Mouse (Mus musculus): ENCODE results near the gene Gm5447. TPM values are rescaled to one million over a fixed set of nuclear protein-coding genes. Genes with fewer than 3 reads are reported as not detected.
A peak's percentile ranks its signal among the peaks of the same experiment; 100 is the strongest.

Gm5447 gene
- not detected for total RNA-seq (2021)
- long read RNA-seq, experiment 1: 0 reads
- long read RNA-seq, experiment 2: 0 reads

- DNase-seq: peak; percentile 89
- intact Hi-C loops (cut with DNase I): loop anchor here (10.0 kb wide), 1 partner anchor 319 kb away; the partner anchor contains the start of gene Dusp22
Observed at GRCm38 (mm10) chr13:30973501-30974246, at the start of gene Gm5447, which contains the start of gene Exoc2. TSS of gene Gm5447 (plus strand) at chr13:30974204. TSS of gene Exoc2 (minus strand) at chr13:30974093.

- DNase-seq: no peak
- intact Hi-C loops (cut with DNase I): no loop called here
Observed at GRCm38 (mm10) chr13:30924269-30924668, 49.7 kb upstream of the Gm5447 start.

GRCm38 (mm10) chr13:30929119-30929518 lies 44.9 kb upstream of the Gm5447 start:
- intact Hi-C loops (cut with DNase I): no loop called here
- no peak for DNase-seq

GRCm38 (mm10) chr13:30931613-30932012 lies 42.4 kb upstream of the Gm5447 start:
- DNase-seq: no peak
- intact Hi-C loops (cut with DNase I): no loop called here

GRCm38 (mm10) chr13:30932972-30933371 lies 41.0 kb upstream of the Gm5447 start:
- intact Hi-C loops (cut with DNase I): no loop called here
- DNase-seq: no peak

- no peak for DNase-seq
- intact Hi-C loops (cut with DNase I): no loop called here
Observed at GRCm38 (mm10) chr13:30945788-30946187, 28.2 kb upstream of the Gm5447 start.

GRCm38 (mm10) chr13:30947129-30947528 lies 26.9 kb upstream of the Gm5447 start:
- intact Hi-C loops (cut with DNase I): no loop called here
- DNase-seq: peak in 1 of 2 experiments; percentile 10

- no peak for DNase-seq
- intact Hi-C loops (cut with DNase I): no loop called here
Observed at GRCm38 (mm10) chr13:30947540-30947939, 26.5 kb upstream of the Gm5447 start, which contains the start of gene Hus1b. TSS of gene Hus1b (minus strand) at chr13:30947759.

GRCm38 (mm10) chr13:30949181-30949580 lies 24.8 kb upstream of the Gm5447 start:
- intact Hi-C loops (cut with DNase I): no loop called here
- DNase-seq: no peak

GRCm38 (mm10) chr13:30952044-30952443 lies 22.0 kb upstream of the Gm5447 start:
- no peak for DNase-seq
- intact Hi-C loops (cut with DNase I): no loop called here

GRCm38 (mm10) chr13:30953580-30953979 lies 20.4 kb upstream of the Gm5447 start:
- DNase-seq: no peak
- intact Hi-C loops (cut with DNase I): no loop called here

- intact Hi-C loops (cut with DNase I): no loop called here
Observed at GRCm38 (mm10) chr13:30960714-30961113, 13.3 kb upstream of the Gm5447 start.

GRCm38 (mm10) chr13:30961932-30962331 lies 12.1 kb upstream of the Gm5447 start:
- no peak for DNase-seq
- intact Hi-C loops (cut with DNase I): no loop called here

More at GRCm38 (mm10) chr13:30960714-30961113, 13.3 kb upstream of the Gm5447 start:
- DNase-seq: no peak

GRCm38 (mm10) chr13:30966507-30966911 lies 7.5 kb upstream of the Gm5447 start:
- DNase-seq: no peak

GRCm38 (mm10) chr13:30968311-30968710 lies 5.7 kb upstream of the Gm5447 start:
- intact Hi-C loops (cut with DNase I): no loop called here
- DNase-seq: peak; percentile 22 to 53

More at GRCm38 (mm10) chr13:30966507-30966911, 7.5 kb upstream of the Gm5447 start:
- intact Hi-C loops (cut with DNase I): no loop called here

GRCm38 (mm10) chr13:30971047-30971446 lies 3.0 kb upstream of the Gm5447 start:
- DNase-seq: no peak
- intact Hi-C loops (cut with DNase I): loop anchor here (10.0 kb wide), 1 partner anchor 316 kb away; the partner anchor contains the start of gene Dusp22

GRCm38 (mm10) chr13:30972102-30972501 lies 1.9 kb upstream of the Gm5447 start:
- intact Hi-C loops (cut with DNase I): loop anchor here (10.0 kb wide), 1 partner anchor 317 kb away; the partner anchor contains the start of gene Dusp22
- DNase-seq: no peak

GRCm38 (mm10) chr13:30974247-30974630 lies 235 bp downstream of the Gm5447 start:
- intact Hi-C loops (cut with DNase I): loop anchor here (10.0 kb wide), 1 partner anchor 319 kb away; the partner anchor contains the start of gene Dusp22
- DNase-seq: no peak

- intact Hi-C loops (cut with DNase I): loop anchor here (10.0 kb wide), 1 partner anchor 322 kb away; the partner anchor contains the start of gene Dusp22
- DNase-seq: no peak
Observed at GRCm38 (mm10) chr13:30976536-30977084, 2.6 kb downstream of the Gm5447 start.

- no peak for DNase-seq
Observed at GRCm38 (mm10) chr13:30978224-30978623, 4.2 kb downstream of the Gm5447 start.

GRCm38 (mm10) chr13:30981666-30982065 lies 7.7 kb downstream of the Gm5447 start:
- peak; percentile 39 to 64 for DNase-seq
- intact Hi-C loops (cut with DNase I): loop anchor here (2.0 kb wide), 2 partner anchors 93 to 415 kb away; no protein-coding TSS in a partner anchor

More at GRCm38 (mm10) chr13:30978224-30978623, 4.2 kb downstream of the Gm5447 start:
- intact Hi-C loops (cut with DNase I): loop anchor here (10.0 kb wide), 1 partner anchor 323 kb away; the partner anchor contains the start of gene Dusp22
